Mouse (Mus musculus): ENCODE results near the gene Ethe1.

GRCm38 (mm10) chr7:24547534-24548036, 39.8 kb upstream of the Ethe1 start:
- TF ChIP-seq CTCF (IDR thresholded peaks at IDR 0.05; ENCODE audit: borderline replicate concordance, insufficient read depth, low read length) (no peak), POLR2A (IDR thresholded peaks at IDR 0.05; ENCODE audit: low read depth, low read length) (no peak)
